Mouse (Mus musculus): ENCODE measurements around the gene Vmn1r80.
"Not testable (repeated sequence)": the region's sequence is repeated elsewhere in the genome, so short reads cannot be mapped to it uniquely, and the experiment has no call there.

DNA sequence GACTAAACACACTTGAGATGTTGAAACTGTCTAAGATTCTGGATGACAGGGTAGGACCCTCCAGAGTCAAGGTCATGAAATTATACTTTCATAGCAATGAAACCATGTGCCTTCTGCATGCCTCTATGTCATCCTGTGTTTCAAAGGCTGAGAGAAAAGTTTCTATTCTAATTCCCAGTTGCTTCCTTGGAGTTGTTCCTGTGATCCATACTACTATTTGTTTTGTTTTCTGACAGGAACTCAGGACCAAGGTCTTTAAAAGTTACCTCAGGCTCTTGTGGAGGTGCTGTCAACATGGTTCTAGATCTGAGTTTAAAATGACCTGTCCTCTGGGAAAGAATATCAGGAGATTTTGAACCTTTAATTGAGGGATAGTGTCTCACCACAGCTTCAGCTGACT, 18.1 kb upstream of the Vmn1r80 start, which contains the start of gene Vmn1r79:
- TF ChIP-seq CTCF (IDR thresholded peaks at IDR 0.05; ENCODE audit: low read depth); EP300 (optimal IDR thresholded peaks at IDR 0.05): not testable (repeated sequence)
